Mouse (Mus musculus): ENCODE data around the gene St6galnac3.

- no peak for TF ChIP-seq CTCF (IDR thresholded peaks at IDR 0.05; ENCODE audit: extremely low read depth, insufficient read depth, low read length)
- no peak for TF ChIP-seq POLR2A (IDR thresholded peaks at IDR 0.05; ENCODE audit: extremely low read depth, insufficient read depth, low read length)
Measured at GRCm38 (mm10) chr3:153483691-153484090, 241.3 kb downstream of the St6galnac3 start.
